Mouse (Mus musculus): ENCODE data around the gene Inka1.

The Inka1 gene

DNA sequence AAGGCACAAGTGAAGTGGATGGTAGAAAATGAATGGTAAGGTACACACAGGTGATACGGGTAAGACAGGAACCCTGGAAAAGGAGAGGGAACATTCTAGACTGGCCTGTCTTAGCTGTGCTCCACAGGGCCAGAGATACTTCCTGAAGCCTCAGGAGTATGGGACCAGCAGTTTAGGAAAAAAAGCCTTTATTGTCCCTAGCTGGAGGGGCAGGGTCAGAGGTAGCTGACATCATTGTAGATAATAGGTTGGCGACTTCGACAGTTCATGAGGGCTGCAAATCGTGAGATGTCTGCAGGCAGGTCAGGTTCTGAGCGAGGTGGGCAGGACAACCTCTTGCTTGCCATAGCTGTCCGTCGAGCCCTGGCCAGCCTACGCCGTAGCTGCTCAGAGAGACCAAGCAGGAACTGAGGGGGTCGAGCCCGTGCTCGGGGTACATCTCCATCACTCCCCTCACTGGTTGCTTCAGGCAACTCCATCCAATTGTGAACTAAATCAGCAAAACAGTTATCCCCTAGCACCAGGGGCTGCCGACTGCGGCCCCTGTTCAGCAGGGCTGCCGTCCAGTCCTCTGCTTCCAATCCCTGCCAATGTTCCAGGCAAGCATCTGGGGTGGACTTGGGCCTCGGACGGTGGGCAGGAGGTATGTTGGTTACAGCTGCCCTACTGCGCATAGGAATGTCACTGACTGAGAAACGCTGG lies 1.5 kb downstream of the Inka1 start:
- no peak for DNase-seq (ENCODE audit: low spot score in 2 of 2)

- DNase-seq (ENCODE audit: low spot score in 2 of 2), result peak; percentile 83 to 87
Observed at GRCm38 (mm10) chr9:107983421-107983890, 2.2 kb downstream of the Inka1 start.

GRCm38 (mm10) chr9:107982681-107983346 lies 2.9 kb downstream of the Inka1 start, which contains the start of gene Gm20661:
Gene Gm20661, plus strand, starts transcription at chr9:107983058.
- DNase-seq (ENCODE audit: low spot score in 2 of 2), result peak; percentile 83 to 84

DNA sequence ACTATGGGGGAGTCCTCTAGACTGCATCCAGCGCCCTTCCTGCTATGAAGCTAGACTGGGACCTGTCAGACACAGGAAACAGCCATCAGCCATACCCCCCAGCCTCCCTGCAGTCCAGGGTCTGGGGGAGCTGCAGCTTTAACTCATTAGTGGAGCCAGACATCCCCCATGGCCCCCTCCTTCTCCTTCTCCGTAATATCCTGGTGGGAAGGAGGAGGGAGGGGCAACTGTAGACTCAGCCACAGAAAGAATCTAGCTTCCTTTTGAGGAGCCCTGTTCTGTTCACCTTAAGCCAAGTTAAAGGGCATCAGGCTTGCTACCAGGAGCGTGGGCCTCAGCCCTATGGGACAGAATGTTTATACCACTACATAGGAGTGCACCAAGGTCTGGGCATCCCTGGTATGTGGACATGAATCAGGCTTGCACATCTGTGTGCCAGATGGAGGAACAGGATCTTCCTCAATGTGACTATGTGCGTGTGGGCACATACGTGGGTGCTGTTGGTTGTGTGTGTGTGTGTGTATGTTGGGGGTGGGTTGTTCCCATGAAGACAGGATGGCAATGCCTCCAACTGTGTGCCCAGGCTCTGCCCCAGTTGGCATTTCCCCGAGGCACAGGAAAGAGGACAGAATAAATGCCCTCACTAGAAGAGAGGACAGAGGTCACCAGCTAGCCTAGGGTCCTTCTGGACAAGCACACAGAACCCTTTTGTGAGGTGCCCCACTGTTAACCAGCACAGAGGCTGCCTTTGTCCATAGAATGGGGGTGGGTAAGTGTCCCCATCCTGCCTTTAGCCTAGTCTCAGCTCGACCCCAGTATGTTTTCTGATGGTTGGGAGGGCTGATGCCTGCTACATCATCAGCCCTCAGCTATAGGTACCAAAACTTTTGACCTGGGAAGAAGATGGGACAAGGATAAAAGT lies 3.7 kb downstream of the Inka1 start:
- DNase-seq (ENCODE audit: low spot score in 2 of 2), result no peak

- DNase-seq (ENCODE audit: low spot score in 2 of 2), result no peak
Observed at GRCm38 (mm10) chr9:107978815-107979214, 6.9 kb downstream of the Inka1 start.

DNA sequence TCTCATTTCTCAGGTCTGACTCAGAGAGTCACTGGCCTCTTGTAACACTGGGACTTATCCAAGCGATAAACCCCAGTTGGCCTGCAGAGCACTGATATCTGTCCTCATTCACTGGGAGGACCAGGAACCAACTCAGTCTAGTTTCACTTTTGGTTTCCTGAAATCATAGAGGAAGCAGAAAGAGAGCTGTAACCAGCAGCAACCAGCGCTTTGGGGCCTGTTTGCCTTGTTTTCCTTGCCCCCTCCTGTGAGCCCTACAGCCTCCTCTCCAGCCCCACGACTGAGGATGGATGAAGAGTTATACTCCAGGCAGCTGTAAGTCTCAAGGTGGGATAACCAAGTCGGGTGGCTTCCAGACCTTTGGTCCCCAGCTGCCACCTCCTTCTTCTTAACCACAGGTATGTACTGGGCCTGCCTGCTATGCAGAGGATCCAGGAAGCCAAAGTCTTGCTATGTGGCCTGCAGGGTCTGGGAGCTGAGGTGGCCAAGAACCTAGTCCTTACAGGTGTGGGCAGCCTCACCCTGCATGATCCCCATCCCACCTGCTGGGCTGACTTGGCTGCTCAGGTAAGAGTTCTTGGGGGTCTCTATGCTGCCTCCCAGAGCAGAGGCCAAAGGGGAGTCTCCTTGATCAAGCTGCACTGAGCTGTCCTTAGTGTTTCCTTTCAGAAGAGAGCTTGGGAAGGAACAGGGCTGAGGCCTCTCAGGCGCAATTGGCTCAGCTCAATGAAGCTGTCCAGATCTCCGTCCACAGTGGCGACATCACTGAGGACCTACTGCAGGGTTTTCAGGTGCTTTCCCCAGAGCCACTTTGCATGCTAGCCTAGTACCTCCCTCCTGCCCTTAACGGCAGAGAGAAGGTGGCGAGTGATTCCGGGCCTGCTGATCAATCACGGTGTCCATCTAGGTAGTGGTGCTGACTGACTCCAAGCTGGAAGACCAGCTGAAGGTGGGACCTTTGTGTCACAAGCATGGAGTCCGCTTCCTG lies 10.0 kb downstream of the Inka1 start, which contains the start of gene Uba7:
Uba7 (plus strand) TSS at position 107 of the 988 bp plus-strand sequence.
- DNase-seq (ENCODE audit: low spot score in 2 of 2), result no peak

- DNase-seq (ENCODE audit: low spot score in 2 of 2), result no peak
Observed at GRCm38 (mm10) chr9:107974491-107975171, 11.0 kb downstream of the Inka1 start.

GRCm38 (mm10) chr9:107971690-107972541 lies 13.8 kb downstream of the Inka1 start:
- no peak for DNase-seq (ENCODE audit: low spot score in 2 of 2)

- no peak for DNase-seq (ENCODE audit: low spot score in 2 of 2)
Observed at GRCm38 (mm10) chr9:107970311-107970710, 15.4 kb downstream of the Inka1 start.

GRCm38 (mm10) chr9:107968531-107968930 lies 17.1 kb downstream of the Inka1 start:
- DNase-seq (ENCODE audit: low spot score in 2 of 2), result no peak

DNA sequence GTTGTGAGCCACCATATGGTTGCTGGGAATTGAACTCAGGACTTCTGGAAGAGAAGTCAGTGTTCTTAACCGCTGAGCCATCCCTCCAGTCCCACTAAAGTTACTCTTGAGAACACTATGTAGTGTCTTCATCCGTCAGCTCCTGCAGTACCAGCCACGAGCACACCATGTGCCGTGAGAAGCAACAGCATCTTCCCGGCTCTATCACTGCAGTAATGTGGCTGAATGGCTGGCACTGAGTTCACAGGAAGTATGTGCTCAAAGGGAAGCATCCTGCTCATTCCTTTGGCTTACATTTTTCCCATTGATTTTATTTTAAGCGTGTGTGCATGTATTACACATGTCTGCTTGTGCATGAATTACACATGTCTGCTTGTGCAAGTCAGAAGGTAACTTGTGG lies 18.2 kb downstream of the Inka1 start:
- DNase-seq (ENCODE audit: low spot score in 2 of 2), result no peak

- no peak for DNase-seq (ENCODE audit: low spot score in 2 of 2)
Observed at GRCm38 (mm10) chr9:107966676-107967075, 19.0 kb downstream of the Inka1 start.

DNA sequence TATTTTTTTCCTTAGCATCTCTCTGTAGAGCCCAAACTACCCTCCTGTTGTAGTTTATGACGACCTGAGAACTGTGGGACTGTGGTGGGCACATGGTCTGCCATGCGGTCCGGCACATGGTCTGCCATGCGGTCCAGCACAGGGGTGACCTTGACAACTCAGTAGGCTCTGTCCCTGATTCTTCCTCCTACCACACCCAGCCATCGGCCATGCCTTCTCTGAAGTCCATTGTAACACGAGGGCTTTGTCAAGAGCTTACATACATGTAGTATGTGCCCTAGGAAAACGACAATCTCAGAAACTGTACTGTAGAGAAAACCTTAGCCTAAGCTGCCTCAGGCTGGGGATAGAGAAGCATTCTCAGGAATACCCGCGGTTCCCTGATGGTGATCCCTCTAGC lies 21.0 kb downstream of the Inka1 start:
- DNase-seq (ENCODE audit: low spot score in 2 of 2), result no peak

GRCm38 (mm10) chr9:107963700-107964099 lies 22.0 kb downstream of the Inka1 start:
- DNase-seq (ENCODE audit: low spot score in 2 of 2), result peak; percentile 73 to 90

- DNase-seq (ENCODE audit: low spot score in 2 of 2), result no peak
Observed at GRCm38 (mm10) chr9:107962916-107963315, 22.8 kb downstream of the Inka1 start.

- DNase-seq (ENCODE audit: low spot score in 2 of 2), result no peak
Observed at GRCm38 (mm10) chr9:107961881-107962280, 23.8 kb downstream of the Inka1 start.

DNA sequence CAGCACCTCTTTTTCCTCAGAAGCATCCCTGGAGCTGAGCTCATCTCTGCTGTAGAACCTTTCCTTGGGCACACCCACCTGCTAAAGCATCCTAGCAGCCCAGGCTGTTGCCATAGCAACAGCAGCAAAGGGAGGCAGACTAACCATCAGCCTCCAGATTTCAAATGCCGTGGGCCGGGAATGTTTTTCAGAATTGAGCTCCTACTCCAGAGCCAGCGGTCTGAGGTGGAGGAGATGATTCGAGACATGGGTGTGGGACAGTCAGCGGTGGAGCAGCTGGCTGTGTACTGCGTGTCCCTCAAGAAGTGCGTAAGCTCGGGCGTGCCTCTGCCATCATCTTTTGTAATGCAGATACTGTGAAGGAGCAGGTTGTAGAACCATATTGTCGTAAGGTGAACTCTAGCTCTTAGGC lies 24.3 kb downstream of the Inka1 start:
- DNase-seq (ENCODE audit: low spot score in 2 of 2), result no peak

DNA sequence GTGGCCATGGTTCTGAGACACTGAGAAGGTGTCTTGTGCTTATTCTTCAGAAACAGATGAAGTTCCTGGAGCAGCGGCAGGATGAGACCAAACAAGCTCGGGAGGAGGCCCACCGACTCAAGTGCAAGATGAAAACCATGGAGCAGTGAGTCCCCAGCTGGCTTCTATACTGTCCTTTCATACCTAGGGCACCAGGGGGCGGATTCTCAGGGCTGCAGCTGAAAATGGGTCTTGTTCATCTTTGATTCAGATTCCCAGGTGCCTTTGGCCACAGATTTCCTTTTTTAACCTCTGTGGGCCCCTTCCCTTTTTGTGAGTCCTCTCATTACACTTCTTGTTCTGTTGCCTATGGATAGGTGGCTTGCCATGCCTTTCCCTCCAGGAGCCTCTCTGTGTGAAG lies 24.8 kb downstream of the Inka1 start:
- DNase-seq (ENCODE audit: low spot score in 2 of 2), result no peak

GRCm38 (mm10) chr9:107959896-107960295 lies 25.8 kb downstream of the Inka1 start:
- no peak for DNase-seq (ENCODE audit: low spot score in 2 of 2)
